Mouse (Mus musculus) ES-E14 (cell line): ENCODE results near the gene Rbm4b. TPM values are rescaled to one million over a fixed set of nuclear protein-coding genes. Genes with fewer than 3 reads are reported as not detected.

Experiments used
- DNase-seq: peaks from one replicate; pipeline ENCODE4 v3.0.0-alpha.2; 2013; ENCODE audit warnings: low read depth, low spot score
- H3K27ac ChIP-seq: 2 replicates; pipeline ENCODE4 v1.5.1; 2012; ENCODE audit warnings: low read depth, mild to moderate bottlenecking, low read length, moderate library complexity, mixed read lengths; ENCODE audit not compliant: poor library complexity, insufficient read depth, severe bottlenecking
- H3K36me3 ChIP-seq: 2 replicates; pipeline ENCODE4 v1.6.1; 2012; ENCODE audit warnings: mild to moderate bottlenecking, low read length, moderate library complexity, mixed read lengths; ENCODE audit not compliant: control insufficient read depth, poor library complexity, insufficient read depth, severe bottlenecking
- H3K4me1 ChIP-seq, 2 experiments: fragments of 150-350 bp in 1 of 2; sonication (generic) in 1 of 2; 2 replicates each; pipeline ENCODE4 v1.6.1; 2012; ENCODE audit warnings: low read length in 2 of 2, mild to moderate bottlenecking in 1 of 2, mixed read lengths in 1 of 2; ENCODE audit not compliant: control insufficient read depth in 2 of 2, insufficient read depth in 2 of 2, poor library complexity in 1 of 2
- H3K4me3 ChIP-seq, 2 experiments: fragments of 150-350 bp in 1 of 2; sonication (generic) in 1 of 2; 2 replicates each; pipeline ENCODE4 v1.5.1; 2012; ENCODE audit warnings: low read length in 2 of 2, low read depth in 1 of 2, mild to moderate bottlenecking in 1 of 2, mixed read lengths in 1 of 2; ENCODE audit not compliant: insufficient read depth in 1 of 2, poor library complexity in 1 of 2, severe bottlenecking in 1 of 2
- H3K9ac ChIP-seq: 2 replicates; pipeline ENCODE4 v1.6.1; 2012; ENCODE audit warnings: low read depth, mild to moderate bottlenecking, low read length, mixed read lengths; ENCODE audit not compliant: poor library complexity, insufficient read depth, severe bottlenecking
- H3K9me3 ChIP-seq: fragments of 150-350 bp; sonication (generic); 2 replicates; pipeline ENCODE4 v1.6.1; 2012; ENCODE audit warnings: low read depth, mild to moderate bottlenecking, low read length; ENCODE audit not compliant: control insufficient read depth, insufficient read depth
- CHD2 ChIP-seq: IDR thresholded peaks from 2 replicates; pipeline ENCODE4 v1.6.1; 2014; ENCODE audit warnings: mild to moderate bottlenecking, low read depth, low read length, inconsistent platforms
- HCFC1 ChIP-seq: IDR thresholded peaks from 2 replicates; pipeline ENCODE4 v1.6.1; 2012; ENCODE audit warnings: low read length, inconsistent platforms, borderline replicate concordance; ENCODE audit not compliant: insufficient read depth
- MAFK ChIP-seq: IDR thresholded peaks from 2 replicates; pipeline ENCODE4 v1.6.1; 2014; ENCODE audit warnings: mild to moderate bottlenecking, low read depth, low read length, inconsistent platforms; ENCODE audit not compliant: insufficient read depth
- ZC3H11A ChIP-seq: IDR thresholded peaks from 2 replicates; pipeline ENCODE4 v1.6.1; 2012; ENCODE audit warnings: low read depth, mild to moderate bottlenecking, inconsistent platforms, low read length, borderline replicate concordance
- ZNF384 ChIP-seq: IDR thresholded peaks from 2 replicates; pipeline ENCODE4 v1.6.1; 2012; ENCODE audit warnings: low read depth, low read length, inconsistent platforms
- in situ Hi-C, 2 experiments: fragments of 600-800 bp; cut with MboI; formaldehyde crosslinking; loops; one replicate each; pipeline ENCODE4 v1.15.1; 2025; ENCODE audit warnings: low sequenced_read_pairs in 2 of 2, inconsistent platforms in 1 of 2; ENCODE audit not compliant: unreplicated experiment in 2 of 2
- total RNA-seq: library from RNA; depleted of rRNA; stranded (reverse); fragments of 300-350 nt; gene quantifications from 2 replicates; pipeline ENCODE4 v1.2.3, GENCODE M21; 2012

The Rbm4b gene
- total RNA-seq, 1 experiment, result 11.1 TPM

- DNase-seq, result no peak
- TF ChIP-seq MAFK, result no peak
- no peak for TF ChIP-seq ZC3H11A
- TF ChIP-seq ZNF384, result no peak
- no peak for TF ChIP-seq HCFC1
- TF ChIP-seq CHD2, result no peak
- in situ Hi-C loops, result no loop called here
- Histone ChIP-seq H3K9me3 (no peaks in the 10 kb centered on the region), H3K4me1 (peaks cover 6 to 8% of the 10 kb centered on the region in 2 experiments), H3K4me3 (no peak overlapping the region), H3K36me3 (peaks cover 45% of the 10 kb centered on the region), H3K9ac (no peak overlapping the region), H3K27ac (no peak overlapping the region)
Measured at GRCm38 (mm10) chr19:4786313-4786712, 30.0 kb downstream of the Rbm4b start.

GRCm38 (mm10) chr19:4793281-4793830 is 37.1 kb downstream of the Rbm4b start:
- Histone ChIP-seq H3K27ac (peak overlapping the region; percentile 59; the same call in 1 of the 2 replicates), H3K9ac (peak overlapping the region; percentile 87), H3K36me3 (peaks cover 27% of the 10 kb centered on the region), H3K9me3 (no peaks in the 10 kb centered on the region), H3K4me3 (peak overlapping the region; percentile 87 to 90), H3K4me1 (peaks cover 4 to 12% of the 10 kb centered on the region in 2 experiments)
- in situ Hi-C loops, result no loop called here
- no peak for DNase-seq
- TF ChIP-seq CHD2 (no peak), ZNF384 (no peak), HCFC1 (no peak; the same call in 1 of the 2 replicates), ZC3H11A (no peak), MAFK (no peak)

- peak within 1 kb of the TSS; percentile 76 for H3K27ac ChIP-seq
- TF ChIP-seq ZC3H11A, result no peak
- peak; percentile 81 for TF ChIP-seq CHD2
- TF ChIP-seq ZNF384, result no peak
- H3K4me1 ChIP-seq, result peaks cover 4 to 10% of the 10 kb centered on the region in 2 experiments
- peak within 1 kb of the TSS; percentile 87 for H3K9ac ChIP-seq
- peak within 1 kb of the TSS; percentile 87 to 90 for H3K4me3 ChIP-seq
- DNase-seq, result peak; percentile 98
- in situ Hi-C loops, result no loop called here
- no peaks in the 10 kb centered on the region for H3K9me3 ChIP-seq
- peaks cover 28% of the 10 kb centered on the region for H3K36me3 ChIP-seq
Measured at GRCm38 (mm10) chr19:4793831-4794422, 37.6 kb downstream of the Rbm4b start, which contains the start of gene Rbm4. Rbm4 (minus strand) TSS chr19:4793901.

GRCm38 (mm10) chr19:4795929-4796328 is 39.6 kb downstream of the Rbm4b start:
- Histone ChIP-seq H3K36me3 (peaks cover 32% of the 10 kb centered on the region), H3K4me3 (no peak overlapping the region), H3K9me3 (no peaks in the 10 kb centered on the region), H3K27ac (no peak overlapping the region), H3K9ac (no peak overlapping the region), H3K4me1 (peaks cover 7 to 8% of the 10 kb centered on the region in 2 experiments; a peak in 3 of 4 replicates)
- TF ChIP-seq HCFC1 (no peak), MAFK (no peak), ZNF384 (no peak), ZC3H11A (no peak), CHD2 (no peak)
- no peak for DNase-seq
- in situ Hi-C loops, result no loop called here
